Mouse (Mus musculus) brain, adult 2 months (tissue): ENCODE data around the gene Gm9376.
A peak's percentile ranks its signal among the peaks of the same experiment; 100 is the strongest.

Source experiments
- DNase-seq: peaks from one replicate; pipeline ENCODE4 v3.0.0; 2011; ENCODE audit warnings: low read depth, low spot score

The Gm9376 gene

DNA sequence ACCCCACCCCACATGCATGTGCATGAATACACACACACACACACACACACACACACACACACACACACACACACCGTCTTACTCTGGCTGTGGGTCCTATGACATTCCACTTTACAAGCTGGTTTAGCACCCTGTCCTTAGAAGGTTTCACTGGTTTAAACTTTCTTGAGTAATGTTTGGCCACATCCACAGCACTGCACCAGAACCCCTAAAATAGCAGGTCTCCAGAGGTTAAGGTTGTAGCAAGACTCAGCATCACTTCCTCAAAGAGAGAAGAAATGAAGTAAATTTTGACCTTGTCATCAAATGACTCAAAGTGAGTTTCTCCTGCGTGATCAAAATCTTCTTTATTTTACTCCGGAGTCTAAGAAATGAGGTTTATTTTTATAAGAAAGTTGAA lies 15.5 kb downstream of the Gm9376 start:
- no peak for DNase-seq

DNA sequence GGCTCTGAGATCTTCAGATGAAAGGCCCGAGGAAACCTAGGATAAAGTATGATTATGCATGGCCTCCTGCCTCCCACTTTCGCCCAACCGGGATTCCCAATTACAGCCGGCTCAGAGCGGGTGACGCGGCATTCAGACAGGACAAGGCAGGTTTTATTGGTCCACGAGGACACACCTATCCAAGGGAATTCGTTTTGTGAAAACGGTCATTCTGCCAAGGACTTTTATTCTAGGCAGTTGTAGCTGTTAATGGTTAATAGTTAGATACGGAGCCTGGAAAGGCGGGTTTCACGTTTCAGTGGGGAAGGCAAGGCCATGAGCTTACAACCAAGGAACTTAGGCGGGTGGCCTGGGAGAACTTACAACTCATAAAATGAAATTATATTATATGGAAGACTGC lies 16.2 kb downstream of the Gm9376 start:
- no peak for DNase-seq

- DNase-seq = peak; percentile 30
Observed at GRCm38 (mm10) chr14:118286096-118286495, 19.3 kb downstream of the Gm9376 start.

DNA sequence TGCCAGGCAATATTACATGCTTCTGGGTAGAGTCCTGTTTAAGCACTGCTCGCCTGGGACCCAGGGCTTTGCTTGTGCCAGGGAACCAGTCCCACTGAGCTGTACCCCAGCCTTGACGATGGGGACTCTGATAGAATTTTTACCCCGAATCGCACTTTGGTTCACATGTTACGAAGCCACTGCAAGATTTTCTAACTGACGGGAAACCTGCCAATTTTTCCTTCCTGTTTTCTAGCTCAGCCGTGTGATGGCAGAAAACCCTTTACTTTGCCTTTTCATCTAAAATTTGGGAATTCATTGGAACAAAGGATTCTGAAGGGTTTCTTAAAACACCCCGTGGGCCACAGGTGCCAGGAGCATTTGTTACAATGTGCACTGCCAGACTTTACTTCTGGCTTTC lies 22.4 kb downstream of the Gm9376 start:
- peak; percentile 16 for DNase-seq

GRCm38 (mm10) chr14:118290009-118290408 lies 23.2 kb downstream of the Gm9376 start:
- no peak for DNase-seq

- DNase-seq = no peak
Observed at GRCm38 (mm10) chr14:118302606-118303005, 35.8 kb downstream of the Gm9376 start.

DNA sequence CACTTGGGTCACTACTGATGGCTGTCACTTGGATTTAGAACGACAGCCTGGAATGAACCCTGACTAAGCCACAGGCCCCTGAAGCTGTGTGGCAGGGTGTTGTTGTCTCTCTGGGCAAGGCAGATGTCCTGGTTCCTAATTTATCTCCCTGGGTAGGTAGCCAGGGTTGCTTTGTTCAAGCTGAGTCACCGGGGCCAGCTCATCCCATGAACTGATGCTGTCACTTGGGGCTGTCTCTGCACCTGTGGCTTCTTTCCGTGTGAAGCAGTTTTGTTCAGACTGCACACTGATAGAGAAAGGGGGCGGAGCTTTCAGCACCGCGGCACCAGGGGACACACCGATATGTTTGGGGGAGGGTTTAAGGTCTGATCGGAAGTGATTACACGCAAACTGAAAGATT lies 37.8 kb downstream of the Gm9376 start:
- no peak for DNase-seq

- no peak for DNase-seq
Observed at GRCm38 (mm10) chr14:118305951-118306350, 39.2 kb downstream of the Gm9376 start.

DNA sequence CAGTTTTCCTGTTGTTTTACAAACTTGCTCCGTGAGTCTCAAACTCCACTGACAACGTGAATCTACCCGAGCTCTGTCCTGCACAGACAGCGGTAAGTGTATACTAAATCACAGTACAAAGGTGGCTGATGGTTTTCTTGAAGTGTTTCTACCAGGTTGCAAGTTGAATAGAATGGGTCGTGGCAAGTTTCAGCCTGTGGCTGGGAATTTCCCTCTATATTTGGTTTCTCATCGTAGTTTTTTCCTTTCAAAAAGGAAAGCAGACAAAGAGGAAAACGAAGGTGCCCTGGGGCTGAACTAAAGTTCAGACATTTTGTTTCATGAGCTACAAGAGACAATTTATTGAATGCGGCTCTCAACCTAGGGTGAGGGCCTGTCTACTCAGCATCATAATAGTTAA lies 40.3 kb downstream of the Gm9376 start:
- DNase-seq = no peak

- DNase-seq = no peak
Observed at GRCm38 (mm10) chr14:118311703-118312102, 44.9 kb downstream of the Gm9376 start.

DNA sequence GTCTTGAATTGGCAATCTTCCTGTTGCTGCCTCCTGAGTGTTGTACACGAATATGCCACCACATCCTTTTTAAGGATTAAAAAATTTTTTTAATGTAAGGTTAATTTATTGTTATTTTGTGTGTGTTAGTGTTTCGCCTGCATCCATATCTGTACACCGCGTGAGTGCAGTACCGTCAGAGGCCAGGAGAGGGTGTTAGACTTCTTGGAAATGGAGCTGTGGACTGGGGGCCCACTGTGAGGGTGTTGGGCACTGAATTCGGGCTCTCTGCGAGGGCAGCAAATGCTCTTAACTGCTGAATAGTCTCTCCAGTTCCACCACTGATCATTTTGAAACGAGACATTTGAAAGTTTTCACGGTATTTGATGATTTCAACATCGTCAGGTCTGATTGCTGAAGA lies 45.9 kb downstream of the Gm9376 start:
- DNase-seq = no peak

GRCm38 (mm10) chr14:118313931-118314330 lies 47.2 kb downstream of the Gm9376 start:
- no peak for DNase-seq

- peak; percentile 41 for DNase-seq
Observed at GRCm38 (mm10) chr14:118317260-118317659, 50.5 kb downstream of the Gm9376 start.
